Mouse (Mus musculus): Measurements from ENCODE around the gene Stc2.

Gene Stc2

DNA sequence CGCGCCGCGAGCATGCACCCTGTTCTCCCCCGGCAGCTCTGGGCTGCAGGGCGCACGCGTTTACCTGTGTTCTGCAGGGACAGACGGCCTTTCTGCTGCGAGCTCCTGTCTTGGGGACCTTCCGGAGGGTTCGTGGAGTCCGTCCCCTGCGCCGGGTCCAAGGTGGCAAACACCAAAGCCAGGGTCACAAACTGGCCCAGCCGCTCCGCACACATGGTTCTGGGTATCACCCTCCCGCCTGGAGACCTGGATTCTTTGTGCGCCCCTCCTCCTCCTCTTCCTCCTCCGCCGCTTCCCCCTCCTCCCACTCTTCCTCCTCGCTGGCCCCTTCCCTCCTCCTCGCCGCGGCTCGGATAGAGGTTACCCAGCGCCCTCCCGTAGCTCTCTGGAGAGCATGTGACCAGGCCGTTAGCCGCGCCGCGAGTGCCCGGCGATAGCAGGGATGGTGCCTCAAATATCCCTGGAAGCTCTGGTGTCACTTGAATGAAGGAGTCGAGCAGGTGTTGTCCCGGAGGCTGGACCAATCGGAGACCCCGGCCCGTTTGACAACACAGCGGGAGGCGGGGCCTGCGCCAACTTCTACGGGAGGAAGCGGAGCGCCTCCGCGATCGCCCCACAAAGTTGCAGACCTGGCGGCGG is at the start of gene Stc2:
Gene Stc2, minus strand, starts transcription at position 427 of the 639 bp plus-strand sequence.
- peak; percentile 83 for DNase-seq

DNA sequence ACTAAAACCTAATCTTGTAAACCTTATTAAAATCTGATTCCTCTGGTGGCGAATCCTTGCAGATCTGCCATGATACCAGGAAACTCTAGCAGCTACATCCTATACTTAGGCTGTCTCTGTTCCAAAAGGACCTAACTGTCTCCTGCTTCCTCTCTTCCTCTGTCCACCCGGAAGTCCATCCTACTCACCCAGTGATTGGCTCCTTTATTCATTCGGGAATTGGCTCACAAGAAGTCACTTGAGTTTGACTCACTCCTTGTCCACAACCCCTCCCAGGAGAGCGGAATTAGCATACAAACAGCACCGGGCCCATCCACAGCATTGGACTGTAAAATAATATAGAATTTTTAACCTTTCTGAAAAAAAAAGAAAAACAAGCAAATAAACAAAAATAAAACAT is 47.2 kb upstream of the Stc2 start:
- DNase-seq = no peak

DNA sequence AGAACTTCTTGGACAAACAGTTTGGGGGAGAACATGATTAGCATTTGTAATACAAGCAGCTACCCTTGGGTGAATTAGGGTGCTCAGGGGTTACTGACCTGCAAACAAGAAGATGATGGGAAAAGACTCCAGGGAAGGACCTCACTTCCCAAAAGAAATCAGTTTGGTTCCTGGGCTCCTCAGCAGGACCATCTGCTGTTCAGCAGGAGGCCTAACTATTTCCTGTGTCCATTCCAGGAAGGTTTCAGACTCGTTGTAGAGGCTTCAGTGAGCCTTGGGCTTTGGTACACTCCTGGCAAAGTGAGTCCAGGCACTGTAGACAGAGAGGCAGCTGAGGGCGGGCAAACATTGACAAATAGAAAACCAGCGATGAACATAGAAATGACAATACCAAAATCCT is 42.5 kb upstream of the Stc2 start:
- DNase-seq = no peak

DNA sequence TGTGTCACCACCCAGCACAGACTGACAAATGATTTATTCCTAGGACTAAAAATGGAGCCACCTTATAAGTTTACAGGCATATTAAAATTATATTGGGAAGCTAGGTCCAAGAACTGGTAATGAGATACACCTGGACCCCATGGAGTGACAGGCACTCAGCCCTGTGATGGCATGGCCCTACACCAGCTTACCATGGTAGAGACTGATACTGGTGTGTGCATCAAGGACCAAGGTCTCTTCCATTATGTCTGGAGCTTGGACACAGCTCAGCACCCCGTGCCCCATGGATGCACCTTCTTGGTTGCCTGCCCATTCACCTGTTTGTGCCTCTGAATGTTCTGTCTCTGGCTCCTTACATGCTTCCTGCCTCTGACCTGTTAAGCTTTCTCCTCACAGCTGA is 36.9 kb upstream of the Stc2 start:
- DNase-seq = no peak

DNA sequence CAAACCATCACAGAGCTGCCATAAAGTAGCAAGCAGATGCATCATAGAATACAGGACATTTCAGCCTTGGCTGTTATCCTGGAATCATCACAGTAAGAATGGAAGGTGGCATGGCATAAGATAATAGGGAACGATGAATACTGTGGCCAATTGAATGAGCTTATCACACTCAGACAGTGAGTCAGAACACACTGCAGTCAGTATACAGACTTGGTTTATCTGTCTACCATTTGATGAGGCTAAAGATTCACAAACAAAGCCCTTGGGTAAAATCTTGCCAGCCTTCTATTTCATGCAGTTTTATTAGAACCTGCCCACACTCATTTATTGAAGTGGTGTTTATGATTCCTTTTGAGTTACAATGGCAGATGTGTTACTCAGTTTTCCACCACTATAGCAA is 33.2 kb upstream of the Stc2 start:
- no peak for DNase-seq

DNA sequence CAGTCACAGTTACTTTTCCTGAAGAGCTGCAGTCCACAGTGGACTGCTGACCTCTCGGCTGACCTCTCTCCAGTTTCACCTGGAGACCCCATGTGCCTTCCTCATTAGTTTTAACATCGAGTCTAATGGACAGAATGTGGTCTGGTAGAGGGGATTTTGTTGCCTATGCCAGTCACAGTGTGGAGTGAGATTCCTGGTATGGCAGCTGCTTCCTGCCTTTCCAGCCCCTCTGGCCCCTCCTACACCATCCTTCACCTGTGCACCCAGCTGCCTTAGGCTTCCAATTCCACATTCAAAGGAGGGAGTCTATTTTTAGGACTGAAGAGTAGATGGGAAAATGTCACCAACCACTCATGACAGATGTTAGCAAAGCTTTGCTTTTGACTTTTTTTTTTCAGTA is 28.7 kb upstream of the Stc2 start:
- DNase-seq = no peak

DNA sequence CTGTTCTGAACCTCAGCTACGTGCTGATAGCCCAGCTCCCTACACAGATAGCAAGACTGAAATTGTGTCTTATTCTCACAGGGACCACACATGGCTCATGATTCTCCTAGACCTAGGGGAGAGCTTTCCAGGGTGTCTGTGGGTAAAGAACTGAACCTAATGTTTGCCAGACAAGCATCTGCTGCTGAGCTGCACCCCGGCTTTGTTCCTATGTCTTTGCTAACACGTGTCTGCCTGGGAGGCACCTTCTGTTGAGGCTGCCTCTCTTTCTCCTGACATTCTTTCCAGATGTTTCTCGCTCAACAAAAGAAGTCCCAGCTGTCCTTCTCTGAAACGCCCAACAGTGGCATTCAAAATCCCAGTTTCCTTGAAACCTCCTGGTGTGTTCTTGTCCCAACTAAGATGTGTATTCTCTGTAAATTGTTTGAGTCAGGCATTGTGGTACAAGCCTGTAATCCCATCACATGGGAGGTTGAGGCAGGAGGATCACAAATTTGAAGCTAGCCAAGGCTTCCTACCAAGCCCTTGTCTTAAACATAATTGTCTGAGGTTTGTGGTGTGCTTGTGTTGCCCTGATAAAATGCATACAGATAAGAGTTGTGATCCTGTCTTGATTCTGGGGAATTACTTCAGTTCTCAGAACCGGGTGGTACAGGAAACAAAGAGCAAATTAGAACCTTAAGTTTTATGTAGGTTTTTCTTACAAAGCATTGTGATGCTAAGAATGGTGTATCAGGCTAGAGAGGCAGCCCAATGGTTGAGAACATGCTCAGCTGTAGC is 27.0 kb upstream of the Stc2 start:
- no peak for DNase-seq

DNA sequence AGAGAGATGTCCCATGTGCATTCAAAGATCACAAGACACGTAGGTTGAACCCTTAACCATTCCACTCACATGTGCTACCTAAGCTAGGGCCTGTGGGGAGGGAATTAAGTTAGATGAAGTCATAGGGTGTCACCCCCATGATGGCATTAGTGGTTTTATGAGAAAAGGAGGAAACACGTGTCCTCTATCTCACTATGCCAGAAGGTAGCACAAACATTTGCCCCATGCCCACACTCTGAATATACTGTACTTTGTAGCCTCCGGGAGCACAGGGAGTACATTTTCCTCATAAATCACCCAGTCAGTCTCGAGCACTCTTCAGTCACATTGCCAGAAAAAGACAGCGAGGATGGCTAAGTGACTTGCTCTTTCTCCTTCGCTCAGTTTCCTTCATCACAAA is 24.2 kb upstream of the Stc2 start:
- DNase-seq = no peak

DNA sequence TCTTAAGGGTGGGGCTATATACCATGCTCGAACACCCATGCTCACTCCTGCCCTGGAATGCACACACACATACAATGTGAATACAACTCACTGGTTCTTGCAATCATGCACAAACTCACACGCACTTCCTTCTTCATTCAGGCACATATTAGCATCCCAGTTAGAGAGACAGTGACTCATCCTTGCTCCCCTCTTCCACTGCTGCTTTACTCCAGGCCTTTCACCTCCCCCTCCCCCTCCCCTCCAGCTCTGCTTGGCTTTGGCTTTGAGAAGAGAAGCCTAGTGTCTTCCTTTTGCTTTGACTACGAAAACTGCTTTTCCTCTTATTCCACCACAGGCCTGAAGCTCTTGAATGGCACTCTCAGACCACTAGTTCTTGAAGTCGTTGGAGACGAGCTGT is 22.5 kb upstream of the Stc2 start:
- no peak for DNase-seq

DNA sequence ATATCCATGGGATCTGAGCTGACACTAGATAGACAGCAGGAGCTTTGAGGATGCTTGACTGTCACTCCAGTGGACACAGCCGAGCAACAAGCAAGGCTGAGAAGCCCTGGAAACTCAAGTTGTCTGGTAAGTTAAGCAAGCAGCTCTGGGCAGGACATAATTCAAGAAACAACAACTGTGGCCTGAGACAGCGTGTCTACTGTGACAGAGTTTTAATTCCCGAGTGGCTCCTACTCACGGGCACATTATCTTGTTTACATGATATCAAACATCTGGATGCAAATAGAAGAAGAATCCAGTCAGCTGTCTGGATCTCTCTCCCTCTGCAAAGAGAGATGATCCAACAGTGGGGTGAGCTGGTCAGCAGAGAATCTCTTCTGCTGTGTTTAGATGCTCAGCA is 19.0 kb upstream of the Stc2 start:
- DNase-seq = no peak

DNA sequence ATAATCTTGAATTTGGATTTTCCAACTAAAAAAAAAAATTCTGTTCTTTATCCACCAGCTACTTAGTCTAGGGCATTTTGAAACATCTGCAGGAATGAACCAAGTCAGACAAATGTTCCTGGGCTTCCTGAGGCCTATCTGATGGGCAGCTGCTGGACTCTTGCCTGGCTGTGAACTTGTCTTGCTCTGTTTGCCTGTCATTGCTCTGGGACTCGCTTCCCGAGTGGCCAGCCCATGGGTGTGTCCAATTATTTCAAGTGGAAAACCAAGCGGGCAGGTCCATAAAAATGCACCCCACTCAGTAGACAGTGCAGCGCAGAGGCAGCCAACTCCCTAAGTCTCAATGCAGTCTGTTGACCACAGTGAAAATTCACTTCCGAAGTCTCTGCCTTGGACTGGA is 17.7 kb upstream of the Stc2 start:
- DNase-seq = no peak

DNA sequence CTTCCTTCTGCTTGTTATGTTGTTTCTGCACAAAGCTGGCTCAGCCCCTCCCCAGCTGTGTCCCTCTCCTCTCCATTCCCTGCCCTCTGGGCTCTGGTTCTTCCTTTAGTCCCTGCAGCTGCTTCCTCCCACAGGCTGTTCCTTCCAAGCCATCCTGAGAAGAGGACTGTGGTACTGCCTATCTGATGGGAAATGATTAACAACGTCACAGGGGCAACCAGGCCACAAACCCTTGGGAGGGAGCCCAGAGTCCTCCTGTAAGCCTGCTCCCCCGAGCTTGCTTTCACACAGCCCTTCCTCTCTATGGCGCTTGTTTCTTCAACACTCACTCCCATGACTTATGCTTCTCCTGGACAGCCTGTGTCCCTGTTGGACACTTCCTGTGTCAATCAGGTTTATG is 16.7 kb upstream of the Stc2 start:
- no peak for DNase-seq

DNA sequence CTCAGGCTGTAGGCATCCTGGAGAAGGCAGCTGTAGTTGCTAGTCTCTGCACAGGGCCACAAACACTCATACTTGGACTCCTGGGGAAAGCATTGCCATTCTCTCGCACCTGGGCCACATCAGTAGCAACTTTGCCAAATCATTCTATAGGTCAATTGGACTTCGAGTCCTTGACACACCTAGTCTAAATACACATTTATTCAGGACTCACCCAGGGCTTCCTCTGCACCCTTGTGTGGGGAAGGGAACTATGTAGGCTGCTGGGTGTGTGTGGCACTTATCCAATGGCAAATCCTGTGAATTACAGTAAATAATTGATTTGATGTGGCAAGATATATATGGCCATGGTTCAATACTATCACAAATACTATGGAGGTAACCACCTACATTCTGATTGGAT is 14.1 kb upstream of the Stc2 start:
- no peak for DNase-seq

DNA sequence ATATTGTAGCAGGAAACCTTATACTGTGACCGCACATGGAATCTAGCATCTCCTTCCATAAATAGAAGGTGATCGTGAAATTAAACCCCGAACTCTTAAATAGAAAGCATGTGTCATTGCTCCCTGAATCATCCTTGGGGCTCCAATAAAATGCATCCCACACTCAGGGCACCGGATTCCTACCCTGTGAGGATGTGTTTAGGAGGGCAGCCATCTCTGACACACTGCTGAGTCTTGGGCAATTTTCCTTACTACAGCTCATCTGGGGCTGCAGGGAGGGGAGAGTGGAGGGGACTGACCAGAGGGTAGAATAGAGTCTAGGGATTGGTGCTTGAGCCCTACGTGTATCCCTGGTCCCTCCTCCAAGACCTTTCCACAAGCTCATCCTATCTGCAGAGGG is 12.3 kb upstream of the Stc2 start:
- no peak for DNase-seq

DNA sequence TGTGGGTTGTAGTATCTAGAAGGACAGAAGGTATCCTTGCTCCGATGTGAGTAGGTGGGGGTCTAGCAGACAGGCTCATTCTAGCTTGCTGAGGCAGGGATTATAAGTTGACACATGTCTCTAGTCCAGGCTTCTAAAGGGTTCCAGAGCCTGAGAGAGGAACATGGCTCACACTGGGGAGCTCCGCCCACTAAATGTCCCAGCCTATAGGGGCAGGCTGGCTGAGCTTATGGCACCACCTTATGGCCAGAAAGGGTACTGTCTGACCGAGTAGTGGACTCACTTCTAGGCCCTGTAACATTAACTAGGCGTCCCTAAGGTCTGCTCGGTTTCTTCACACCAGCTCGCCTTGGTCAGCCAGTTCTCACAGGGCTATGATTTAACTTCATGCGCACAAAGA is 3.6 kb upstream of the Stc2 start:
- peak; percentile 81 for DNase-seq

DNA sequence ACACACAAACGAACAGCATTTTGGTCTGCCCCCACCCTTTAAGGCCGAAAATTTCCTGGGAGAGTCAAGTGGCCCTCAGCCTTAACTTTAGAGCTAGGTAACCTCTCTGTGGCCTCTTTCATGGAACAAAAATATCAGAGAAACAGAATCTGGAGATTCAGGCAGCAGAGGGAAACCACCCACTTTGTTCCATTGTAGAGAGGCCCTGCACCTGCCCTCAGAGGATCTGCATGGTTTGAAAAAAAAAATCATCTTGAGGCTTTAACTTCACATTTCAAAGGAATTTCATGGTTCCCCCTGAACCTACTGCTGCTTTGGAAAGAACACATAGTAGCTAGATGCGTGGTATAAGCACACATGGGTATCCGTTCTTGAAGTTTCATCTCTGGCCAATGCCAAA is 2.3 kb upstream of the Stc2 start:
- DNase-seq = no peak

DNA sequence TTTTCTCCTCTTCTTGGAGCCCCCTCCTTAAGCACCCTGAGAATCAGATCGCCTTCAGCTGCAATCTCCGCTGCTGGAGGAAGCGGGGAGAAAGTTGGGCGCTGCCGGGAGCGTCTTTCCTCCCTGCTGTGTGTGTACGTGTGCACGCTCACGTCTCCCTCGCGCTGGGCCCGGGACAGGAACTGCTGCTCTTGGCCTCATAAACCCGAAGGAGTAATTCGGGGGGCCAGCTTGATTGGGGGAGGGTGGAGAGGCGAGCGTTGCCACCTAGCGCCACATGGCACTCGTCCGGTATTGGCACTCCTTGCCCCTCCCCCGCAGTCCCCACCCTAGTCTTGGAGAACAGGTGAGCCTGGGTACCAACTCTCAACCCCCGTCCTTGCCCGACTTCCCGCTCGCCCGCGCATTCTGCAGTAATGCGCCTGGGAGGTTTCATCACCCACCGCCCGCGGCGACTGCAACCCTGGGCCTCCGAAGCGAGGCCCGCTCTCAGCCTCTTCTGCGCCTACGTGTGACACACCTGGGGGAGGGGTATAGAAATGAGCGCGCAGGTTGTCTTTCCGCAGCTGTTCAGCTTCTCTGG is 1.5 kb upstream of the Stc2 start:
- DNase-seq = peak; percentile 55

DNA sequence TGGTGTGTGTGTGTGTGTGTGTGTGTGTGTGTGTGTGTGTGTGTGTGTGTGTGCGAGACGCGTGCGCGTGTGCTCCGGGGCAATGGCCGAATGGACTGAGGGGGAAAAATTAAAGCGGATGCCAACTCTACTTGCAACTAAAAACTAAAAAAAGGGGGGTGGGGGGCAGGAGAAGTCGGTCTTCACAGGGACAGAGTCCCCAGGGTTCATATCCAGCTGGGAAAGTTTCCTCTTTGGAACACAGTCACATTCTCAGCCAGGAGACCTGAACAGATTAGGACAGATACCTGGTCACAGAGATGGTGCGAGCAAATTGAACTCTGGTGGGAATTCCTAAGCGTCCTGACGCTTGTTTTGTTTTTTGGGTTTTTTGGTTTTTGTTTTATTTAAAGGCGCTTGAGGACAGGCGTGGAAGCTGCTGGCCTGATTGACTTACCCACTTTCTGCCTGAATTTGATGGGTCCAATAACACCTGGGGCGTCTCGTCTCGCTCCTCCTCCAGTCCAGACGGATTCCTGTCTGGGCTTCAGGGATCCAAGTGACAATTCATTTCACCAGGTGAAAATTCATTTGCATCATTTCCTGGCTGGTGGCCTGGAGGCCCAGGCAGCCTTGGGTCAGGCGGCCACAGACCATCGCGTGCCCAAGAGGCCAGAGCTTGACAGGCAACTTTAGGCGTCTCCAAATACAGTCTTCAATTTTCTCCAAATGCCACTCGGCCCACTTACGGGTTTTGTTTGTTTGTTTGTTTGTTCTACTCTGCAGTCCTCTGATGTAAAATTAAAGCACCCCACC is 759 bp upstream of the Stc2 start:
- no peak for DNase-seq

DNA sequence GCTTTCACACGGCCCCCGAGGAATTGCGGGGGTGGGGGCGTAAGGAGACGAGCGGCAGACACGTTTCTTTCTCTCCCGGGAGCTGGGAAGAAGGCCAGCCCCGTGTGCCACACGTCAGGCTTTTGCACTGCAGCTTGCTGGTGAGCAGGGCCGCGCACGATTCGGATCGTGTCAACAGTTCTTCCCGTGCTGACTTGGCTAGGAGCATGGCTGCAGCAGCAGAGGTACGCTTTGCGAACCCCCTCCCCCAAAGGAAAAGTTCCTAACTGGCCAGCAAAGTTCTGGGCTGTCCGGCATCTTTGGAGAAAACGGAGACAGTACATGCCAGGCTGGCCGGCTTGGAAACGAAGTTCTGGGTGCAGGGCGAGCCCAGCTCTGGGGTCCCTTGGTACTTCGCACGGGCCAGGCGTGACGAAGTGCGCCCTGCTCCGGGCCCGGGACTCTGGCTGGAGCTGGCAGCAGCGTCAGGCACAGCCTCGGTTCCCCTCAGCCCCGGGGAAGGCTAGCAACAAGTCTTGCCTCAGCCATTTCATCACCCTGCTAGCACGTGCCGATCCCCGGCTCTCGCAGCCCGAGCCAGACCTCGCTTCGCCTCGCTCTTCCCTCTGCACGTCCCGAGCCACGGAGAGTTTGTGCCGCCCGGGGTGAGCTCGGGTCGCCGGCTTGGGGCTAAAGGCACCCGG is 768 bp downstream of the Stc2 start:
- DNase-seq = peak; percentile 61

DNA sequence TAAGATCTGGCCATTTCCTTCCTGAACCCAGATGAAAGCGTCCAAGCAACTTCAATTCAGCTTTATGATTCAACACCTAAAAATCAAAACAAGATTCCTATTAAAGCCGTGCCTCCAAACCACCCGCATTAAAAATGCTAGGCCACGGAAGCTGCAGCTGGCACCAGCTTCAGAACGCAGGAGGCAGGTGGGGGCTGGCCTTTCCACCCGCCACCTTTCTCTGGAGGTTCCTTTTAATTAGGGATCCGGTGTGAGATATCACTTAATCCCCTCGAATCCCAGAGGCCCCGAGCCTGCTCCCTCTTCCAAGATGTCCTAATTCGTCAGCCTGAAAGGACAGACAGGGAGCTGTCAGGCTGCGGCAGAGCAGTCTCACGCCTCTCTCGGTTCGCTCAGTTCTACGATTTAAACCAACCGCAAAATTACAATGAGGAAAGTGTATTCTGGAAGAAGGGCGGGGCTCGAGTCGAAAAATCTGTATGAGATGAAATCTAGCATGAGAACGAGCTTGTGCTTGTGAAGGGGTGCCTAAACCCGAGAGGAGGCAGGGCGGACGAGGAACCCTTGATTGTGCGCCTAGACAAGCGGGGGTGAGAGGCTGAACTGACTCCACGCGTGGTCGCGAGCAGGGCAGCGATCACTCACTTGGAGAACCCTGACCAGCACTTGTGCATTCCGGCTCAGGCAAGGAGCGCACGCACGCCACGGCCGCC is 1.5 kb downstream of the Stc2 start:
- no peak for DNase-seq

DNA sequence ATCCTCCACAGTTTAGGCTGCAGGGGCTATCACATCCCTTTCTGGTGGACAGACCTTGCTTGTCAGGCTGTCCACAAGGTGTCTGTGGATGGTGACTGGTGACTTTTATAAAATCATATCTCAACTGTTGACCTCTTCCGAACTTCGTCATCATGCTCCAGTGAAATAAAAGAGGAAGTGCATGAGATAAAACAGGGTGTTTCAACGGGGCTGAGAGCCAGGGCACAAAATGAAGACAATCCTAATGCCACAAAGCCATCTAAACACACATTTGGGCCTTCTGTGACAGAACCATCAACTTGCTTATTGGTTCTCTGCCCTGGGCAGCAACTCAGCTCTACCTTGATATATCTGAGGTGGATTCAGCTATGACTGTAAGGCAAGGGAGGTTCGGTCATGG is 3.0 kb downstream of the Stc2 start:
- no peak for DNase-seq

DNA sequence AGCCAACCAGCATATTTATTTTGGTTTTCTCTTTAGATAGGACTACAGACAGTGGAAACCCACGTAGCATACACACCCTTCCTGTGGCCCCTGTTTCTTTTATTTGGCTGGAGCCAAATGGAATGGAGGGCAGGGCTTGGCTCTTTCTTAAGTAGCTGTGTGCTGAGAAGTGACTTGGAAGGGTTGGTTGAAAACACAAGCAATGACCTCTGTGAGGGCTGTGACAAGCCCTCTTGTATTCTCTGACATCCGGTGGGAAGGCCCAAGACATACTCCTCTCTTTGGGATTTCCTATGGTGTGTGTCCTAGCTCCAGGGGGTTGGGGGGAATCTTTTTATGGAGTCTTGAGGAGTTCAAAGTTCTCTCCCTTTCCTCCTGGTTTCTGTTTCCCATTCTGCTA is 3.5 kb downstream of the Stc2 start:
- DNase-seq = no peak
